Mouse (Mus musculus) MEL (cell line): ENCODE measurements around the gene Ifi27l2a. TPM values are rescaled to one million over a fixed set of nuclear protein-coding genes. Genes with fewer than 3 reads are reported as not detected.

Experiments used
- DNase-seq: peaks from one replicate; pipeline ENCODE4 v3.0.0; 2011; ENCODE audit warnings: low read depth, low spot score
- H3K27ac ChIP-seq: 2 replicates; pipeline ENCODE4 v1.5.1; 2012; ENCODE audit warnings: low read depth, mild to moderate bottlenecking, control low read depth, low read length, moderate library complexity; ENCODE audit not compliant: control insufficient read depth
- H3K27me3 ChIP-seq, 2 experiments: fragments of 150-350 bp in 1 of 2; sonication (generic) in 1 of 2; 2 replicates each; pipeline ENCODE4 v1.6.1; 2012; ENCODE audit warnings: low read length in 2 of 2, mild to moderate bottlenecking in 2 of 2, improper control_type of control experiment in 1 of 2, moderate library complexity in 1 of 2; ENCODE audit not compliant: insufficient read depth in 2 of 2, control insufficient read depth in 1 of 2
- H3K36me3 ChIP-seq, 2 experiments: 2 replicates each; pipeline ENCODE4 v1.6.1; 2012 to 2014; ENCODE audit warnings: low read length in 2 of 2, improper control_type of control experiment in 1 of 2, inconsistent platforms in 1 of 2, mild to moderate bottlenecking in 1 of 2; ENCODE audit not compliant: insufficient read depth in 2 of 2, control insufficient read depth in 1 of 2
- H3K4me1 ChIP-seq, 2 experiments: fragments of 150-350 bp in 1 of 2; sonication (generic) in 1 of 2; 2 replicates each; pipeline ENCODE4 v1.6.1; 2012; ENCODE audit warnings: low read length in 2 of 2, improper control_type of control experiment in 1 of 2, mild to moderate bottlenecking in 1 of 2; ENCODE audit not compliant: insufficient read depth in 2 of 2, control insufficient read depth in 1 of 2
- H3K4me3 ChIP-seq, 2 experiments: fragments of 150-350 bp in 1 of 2; sonication (generic) in 1 of 2; 2 replicates each; pipeline ENCODE4 v1.5.1; 2012; ENCODE audit warnings: low read depth in 2 of 2, low read length in 2 of 2, mild to moderate bottlenecking in 2 of 2, moderate library complexity in 2 of 2, control low read depth in 1 of 2, improper control_type of control experiment in 1 of 2; ENCODE audit not compliant: control insufficient read depth in 1 of 2, insufficient read depth in 1 of 2
- H3K79me2 ChIP-seq: 2 replicates; pipeline ENCODE4 v1.6.1; 2012; ENCODE audit warnings: mild to moderate bottlenecking, low read length, moderate library complexity; ENCODE audit not compliant: control insufficient read depth, poor library complexity, insufficient read depth
- H3K9ac ChIP-seq: 2 replicates; pipeline ENCODE4 v1.6.1; 2012; ENCODE audit warnings: low read depth, mild to moderate bottlenecking, control low read depth, low read length, moderate library complexity; ENCODE audit not compliant: control insufficient read depth, poor library complexity, severe bottlenecking
- H3K9me3 ChIP-seq: fragments of 150-350 bp; sonication (generic); replicated peaks from 2 replicates; pipeline ENCODE4 v1.6.1; 2012; ENCODE audit warnings: mild to moderate bottlenecking, low read length, improper control_type of control experiment, moderate library complexity; ENCODE audit not compliant: insufficient read depth
- BHLHE40 ChIP-seq: IDR thresholded peaks from 2 replicates; pipeline ENCODE4 v1.6.1; 2012; ENCODE audit warnings: low read depth, mild to moderate bottlenecking, inconsistent platforms, low read length, improper control_type of control experiment, borderline replicate concordance
- CHD2 ChIP-seq: IDR thresholded peaks from 2 replicates; pipeline ENCODE4 v1.6.1; 2011; ENCODE audit warnings: low read length, improper control_type of control experiment
- CTCF ChIP-seq, 3 experiments: IDR thresholded peaks in 2 of 3; conservative IDR thresholded peaks in 1 of 3; 2 replicates each; pipeline ENCODE4 v1.5.1; 2011 to 2012; ENCODE audit warnings: low read length in 3 of 3, low read depth in 2 of 3, mild to moderate bottlenecking in 2 of 3, improper control_type of control experiment in 1 of 3, inconsistent platforms in 1 of 3, mixed read lengths in 1 of 3, moderate library complexity in 1 of 3; ENCODE audit not compliant: control insufficient read depth in 1 of 3, insufficient read depth in 1 of 3, poor library complexity in 1 of 3, severe bottlenecking in 1 of 3
- E2F4 ChIP-seq: IDR thresholded peaks from 2 replicates; pipeline ENCODE4 v1.6.1; 2011; ENCODE audit warnings: low read depth, low read length, improper control_type of control experiment, borderline replicate concordance
- EP300 ChIP-seq, 2 experiments: IDR thresholded peaks; 2 replicates each; pipeline ENCODE4 v1.6.1; 2011; ENCODE audit warnings: improper control_type of control experiment in 2 of 2, low read length in 2 of 2, low read depth in 1 of 2, mild to moderate bottlenecking in 1 of 2
- ETS1 ChIP-seq: IDR thresholded peaks from 2 replicates; pipeline ENCODE4 v1.6.1; 2012; ENCODE audit warnings: low read depth, mild to moderate bottlenecking, inconsistent platforms, low read length, improper control_type of control experiment, moderate library complexity
- GABPA ChIP-seq: IDR thresholded peaks from 2 replicates; pipeline ENCODE4 v1.6.1; 2012; ENCODE audit warnings: low read depth, mild to moderate bottlenecking, inconsistent platforms, low read length, improper control_type of control experiment, moderate library complexity
- GATA1 ChIP-seq: IDR thresholded peaks from 2 replicates; pipeline ENCODE4 v1.6.1; 2011; ENCODE audit warnings: low read depth, low read length, improper control_type of control experiment
- JUND ChIP-seq: IDR thresholded peaks from 2 replicates; pipeline ENCODE4 v1.6.1; 2011; ENCODE audit warnings: low read depth, mild to moderate bottlenecking, improper control_type of control experiment, low read length
- KAT2A ChIP-seq: conservative IDR thresholded peaks from 2 replicates; pipeline ENCODE4 v1.6.1; 2012; ENCODE audit warnings: low read depth, low read length, improper control_type of control experiment, inconsistent platforms
- MAX ChIP-seq: IDR thresholded peaks from 2 replicates; pipeline ENCODE4 v1.6.1; 2011; ENCODE audit warnings: low read length, improper control_type of control experiment
- MXI1 ChIP-seq: IDR thresholded peaks from 2 replicates; pipeline ENCODE4 v1.6.1; 2011; ENCODE audit warnings: mild to moderate bottlenecking, low read depth, low read length, improper control_type of control experiment
- MYB ChIP-seq: IDR thresholded peaks from 2 replicates; pipeline ENCODE4 v1.6.1; 2011; ENCODE audit warnings: mild to moderate bottlenecking, low read depth, low read length, improper control_type of control experiment
- RCOR1 ChIP-seq: IDR thresholded peaks from 2 replicates; pipeline ENCODE4 v1.6.1; 2012; ENCODE audit warnings: low read depth, mild to moderate bottlenecking, inconsistent platforms, low read length, improper control_type of control experiment
- SMC3 ChIP-seq: IDR thresholded peaks from 2 replicates; pipeline ENCODE4 v1.6.1; 2011; ENCODE audit warnings: low read depth, low read length, improper control_type of control experiment
- UBTF ChIP-seq: IDR thresholded peaks from 2 replicates; pipeline ENCODE4 v1.6.1; 2012; ENCODE audit warnings: low read depth, mild to moderate bottlenecking, inconsistent platforms, low read length, improper control_type of control experiment, moderate library complexity, borderline replicate concordance; ENCODE audit not compliant: insufficient read depth
- USF1 ChIP-seq: IDR thresholded peaks from 2 replicates; pipeline ENCODE4 v1.6.1; 2014; ENCODE audit warnings: low read depth, mild to moderate bottlenecking, inconsistent platforms, low read length, improper control_type of control experiment, moderate library complexity
- USF2 ChIP-seq, 2 experiments: IDR thresholded peaks; 2 replicates each; pipeline ENCODE4 v1.6.1; 2011 to 2012; ENCODE audit warnings: improper control_type of control experiment in 2 of 2, low read length in 2 of 2, borderline replicate concordance in 1 of 2, inconsistent platforms in 1 of 2, low read depth in 1 of 2, mild to moderate bottlenecking in 1 of 2; ENCODE audit not compliant: insufficient read depth in 1 of 2
- ZC3H11A ChIP-seq: IDR thresholded peaks from 2 replicates; pipeline ENCODE4 v1.6.1; 2012; ENCODE audit warnings: low read depth, mild to moderate bottlenecking, inconsistent platforms, low read length, improper control_type of control experiment
- polyA plus RNA-seq, 2 experiments: library from polyadenylated mRNA; stranded (reverse) in 1 of 2; unstranded in 1 of 2; fragments of >175 nt in 1 of 2; fragments of >200 nt in 1 of 2; gene quantifications; 2 replicates each; pipeline versions ENCODE4 v1.2.1 to v1.2.4; 2012; ENCODE audit warnings: low replicate concordance in 2 of 2, low read depth in 1 of 2; ENCODE audit not compliant: insufficient read length in 2 of 2, insufficient read depth in 1 of 2, missing spikeins in 1 of 2
- total RNA-seq: library from RNA; depleted of rRNA; stranded (reverse); fragments of 300-350 nt; gene quantifications from 2 replicates; pipeline ENCODE4 v1.2.3, GENCODE M21; 2012

The Ifi27l2a gene
- total and polyA plus RNA-seq, 3 experiments, result 3.2 to 3.5 TPM; not detected in 1

GRCm38 (mm10) chr12:103404131-103404530 is 39.3 kb downstream of the Ifi27l2a start:
- Histone ChIP-seq H3K27ac (no peak overlapping the region), H3K4me3 (no peak overlapping the region), H3K79me2 (no peaks in the 10 kb centered on the region), H3K36me3 (peaks cover 0 to 2% of the 10 kb centered on the region in 2 experiments; a peak in 2 of 4 replicates), H3K27me3 (no peaks in the 10 kb centered on the region), H3K9me3 (no peaks in the 10 kb centered on the region), H3K9ac (no peak overlapping the region), H3K4me1 (no peaks in the 10 kb centered on the region)
- TF ChIP-seq MYB, result no peak
- TF ChIP-seq MAX, result no peak
- TF ChIP-seq KAT2A, result no peak
- TF ChIP-seq E2F4, result no peak
- no peak for DNase-seq

- H3K9ac ChIP-seq, result no peak overlapping the region
- H3K27me3 ChIP-seq, result no peaks in the 10 kb centered on the region
- H3K9me3 ChIP-seq, result no peaks in the 10 kb centered on the region
- TF ChIP-seq MYB (no peak), GATA1 (no peak), USF2 (IDR thresholded peaks at IDR 0.05; ENCODE audit: borderline replicate concordance in 1 of 2, insufficient read depth in 1 of 2, low read depth in 1 of 2, low read length in 2 of 2) (no peak), CTCF (IDR thresholded peaks at IDR 0.05 in 2 of 3, conservative IDR thresholded peaks at IDR 0.05 in 1 of 3; ENCODE audit: control insufficient read depth in 1 of 3, insufficient read depth in 1 of 3, low read depth in 2 of 3, low read length in 3 of 3, poor library complexity in 1 of 3, severe bottlenecking in 1 of 3) (no peak), SMC3 (no peak), UBTF (no peak), JUND (no peak), GABPA (no peak), CHD2 (no peak), RCOR1 (no peak), ETS1 (no peak), USF1 (no peak), EP300 (IDR thresholded peaks at IDR 0.05; ENCODE audit: low read depth in 1 of 2, low read length in 2 of 2) (no peak), E2F4 (no peak), BHLHE40 (no peak), KAT2A (no peak), ZC3H11A (no peak), MXI1 (no peak)
- peaks cover 15 to 25% of the 10 kb centered on the region in 2 experiments for H3K4me1 ChIP-seq
- H3K79me2 ChIP-seq, result no peaks in the 10 kb centered on the region
- no peak overlapping the region for H3K27ac ChIP-seq
- H3K36me3 ChIP-seq, result peaks cover 0 to 19% of the 10 kb centered on the region in 2 experiments; a peak in 3 of 4 replicates
- DNase-seq, result no peak
- no peak overlapping the region for H3K4me3 ChIP-seq
Observed at GRCm38 (mm10) chr12:103396751-103397150, 46.7 kb downstream of the Ifi27l2a start.
